Mouse (Mus musculus): ENCODE data around the gene Cmtr1. TPM values are rescaled to one million over a fixed set of nuclear protein-coding genes. Genes with fewer than 3 reads are reported as not detected.

The Cmtr1 gene
- total and polyA plus RNA-seq, 3 experiments = 88.8 to 135 (median 105) TPM

DNA sequence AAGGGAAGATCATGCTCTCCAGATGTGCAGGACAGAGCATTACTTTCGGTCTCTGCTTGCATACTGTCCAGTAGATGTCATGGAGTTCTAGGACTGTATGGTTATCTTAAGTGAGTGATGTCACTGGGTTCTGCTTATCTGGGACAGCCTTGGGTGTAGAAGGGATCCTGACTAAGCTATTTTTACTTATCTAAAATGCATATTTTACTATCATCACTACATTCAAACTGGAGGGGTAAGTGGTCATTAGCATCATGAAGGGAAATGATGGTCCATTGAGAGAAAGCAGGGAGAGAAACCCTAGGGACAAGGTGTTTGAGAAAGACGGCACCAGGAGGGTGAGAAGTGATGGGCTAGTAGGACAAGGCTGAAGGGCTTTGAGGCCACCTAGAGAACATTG is 2.1 kb upstream of the Cmtr1 start:
- Histone ChIP-seq H3K27me3 (replicated peaks) (no peaks in the 10 kb centered on the region), H3K4me3 (replicated peaks in 1 of 3; ENCODE audit: low read depth in 2 of 3, low read length in 2 of 3, poor library complexity in 1 of 3) (no peak overlapping the region), H3K36me3 (replicated peaks in 1 of 2; ENCODE audit: control insufficient read depth in 1 of 2, insufficient read depth in 1 of 2, low read length in 1 of 2) (peaks cover 6 to 11% of the 10 kb centered on the region in 2 experiments), H3K4me2 (ENCODE audit: insufficient read depth, low read depth, poor library complexity, severe bottlenecking) (no peak overlapping the region), H3K27ac (ENCODE audit: insufficient read depth, low read depth) (no peak overlapping the region), H3K79me2 (replicated peaks; ENCODE audit: control insufficient read depth, extremely low read depth, insufficient read depth, poor library complexity, severe bottlenecking) (peaks cover 6% of the 10 kb centered on the region), H3K4me1 (ENCODE audit: control insufficient read depth in 1 of 2, insufficient read depth in 2 of 2) (peaks cover 0 to 13% of the 10 kb centered on the region in 2 experiments; a peak in 2 of 4 replicates), H3K9me3 (replicated peaks; ENCODE audit: low read length) (peaks cover 3% of the 10 kb centered on the region), H3K9ac (ENCODE audit: insufficient read depth, low read depth) (no peak overlapping the region)
- no peak for DNase-seq (ENCODE audit: extremely low read depth)
- TF ChIP-seq MAX (IDR thresholded peaks at IDR 0.05; ENCODE audit: low read length) (no peak), ETS1 (conservative IDR thresholded peaks at IDR 0.05; ENCODE audit: low read depth, low read length) (no peak), CHD2 (IDR thresholded peaks at IDR 0.05; ENCODE audit: low read length) (no peak), UBTF (IDR thresholded peaks at IDR 0.05; ENCODE audit: low read depth, low read length) (no peak), SIN3A (IDR thresholded peaks at IDR 0.05; ENCODE audit: low read length) (no peak)
- in situ Hi-C loops (cut with MboI; ENCODE audit: low pct_ligation_motif_present, low pct_unique_long_range_greater_than_20kb, low sequenced_read_pairs) = no loop called here
- dilution Hi-C loops (cut with MboI; ENCODE audit: extremely low pct_ligation_motif_present, extremely low pct_unique_long_range_greater_than_20kb, low sequenced_read_pairs) = no loop called here

GRCm38 (mm10) chr17:29660762-29661391 is 482 bp downstream of the Cmtr1 start:
- H3K9me3 ChIP-seq (replicated peaks; ENCODE audit: low read length) = no peaks in the 10 kb centered on the region
- DNase-seq (ENCODE audit: extremely low read depth) = peak; percentile 39
- H3K27me3 ChIP-seq (replicated peaks) = no peaks in the 10 kb centered on the region
- dilution Hi-C loops (cut with MboI; ENCODE audit: extremely low pct_ligation_motif_present, extremely low pct_unique_long_range_greater_than_20kb, low sequenced_read_pairs) (no loop called here), in situ Hi-C loops (cut with MboI; ENCODE audit: low pct_ligation_motif_present, low pct_unique_long_range_greater_than_20kb, low sequenced_read_pairs) (no loop called here)
- peaks cover 0 to 21% of the 10 kb centered on the region in 2 experiments; a peak in 2 of 4 replicates for H3K4me1 ChIP-seq (ENCODE audit: control insufficient read depth in 1 of 2, insufficient read depth in 2 of 2)
- TF ChIP-seq IRF4 (IDR thresholded peaks at IDR 0.05; ENCODE audit: low read depth, low read length) = no peak
- peak; percentile 47 for TF ChIP-seq MXI1 (IDR thresholded peaks at IDR 0.05; ENCODE audit: low read depth, low read length)
- no peak for TF ChIP-seq USF2 (conservative IDR thresholded peaks at IDR 0.05; ENCODE audit: low read depth, low read length)
- TF ChIP-seq KAT2A (IDR thresholded peaks at IDR 0.05; ENCODE audit: insufficient replicate concordance, low read length) = no peak
- no peak for TF ChIP-seq JUND (conservative IDR thresholded peaks at IDR 0.05; ENCODE audit: low read depth, low read length)
- TF ChIP-seq MYC (IDR thresholded peaks at IDR 0.05; ENCODE audit: low read depth, low read length) = 0 out of 2 replicates have a peak, but pooled peaks have one; percentile 20
- H3K27ac ChIP-seq (ENCODE audit: insufficient read depth, low read depth) = peak overlapping the region; percentile 70
- H3K4me2 ChIP-seq (ENCODE audit: insufficient read depth, low read depth, poor library complexity, severe bottlenecking) = peak overlapping the region; percentile 41
- peaks cover 13% of the 10 kb centered on the region for H3K79me2 ChIP-seq (replicated peaks; ENCODE audit: control insufficient read depth, extremely low read depth, insufficient read depth, poor library complexity, severe bottlenecking)
- H3K9ac ChIP-seq (ENCODE audit: insufficient read depth, low read depth) = peak overlapping the region; percentile 83
- peaks cover 18 to 35% of the 10 kb centered on the region in 2 experiments for H3K36me3 ChIP-seq (replicated peaks in 1 of 2; ENCODE audit: control insufficient read depth in 1 of 2, insufficient read depth in 1 of 2, low read length in 1 of 2)
- H3K4me3 ChIP-seq (replicated peaks in 1 of 3; ENCODE audit: low read depth in 2 of 3, low read length in 2 of 3, poor library complexity in 1 of 3) = peak overlapping the region; percentile 67 to 70 (median 69)

DNA sequence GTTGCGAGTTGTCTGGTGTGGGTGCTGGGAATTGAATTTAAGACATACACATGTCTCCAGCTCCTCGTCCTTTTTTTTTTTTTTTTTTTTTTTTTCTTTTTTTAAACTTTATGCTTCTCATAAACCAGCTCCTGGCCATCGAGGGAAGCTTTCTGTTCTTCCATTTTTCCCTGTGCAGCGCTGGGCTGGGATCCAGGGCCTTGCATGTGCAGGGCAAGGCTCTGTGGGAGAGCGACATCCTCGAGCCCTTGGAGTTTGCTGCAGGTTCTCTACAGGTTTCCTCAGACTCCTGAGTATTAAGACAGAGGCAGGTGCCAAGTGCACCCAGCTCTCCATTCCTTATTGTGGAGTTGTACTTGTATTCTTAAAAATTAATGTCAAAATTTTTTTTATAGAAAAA is 1.8 kb downstream of the Cmtr1 start:
- Histone ChIP-seq H3K4me3 (replicated peaks in 1 of 3; ENCODE audit: low read depth in 2 of 3, low read length in 2 of 3, poor library complexity in 1 of 3) (no peak overlapping the region), H3K9ac (ENCODE audit: insufficient read depth, low read depth) (no peak overlapping the region), H3K4me1 (ENCODE audit: control insufficient read depth in 1 of 2, insufficient read depth in 2 of 2) (peaks cover 0 to 21% of the 10 kb centered on the region in 2 experiments; a peak in 2 of 4 replicates), H3K4me2 (ENCODE audit: insufficient read depth, low read depth, poor library complexity, severe bottlenecking) (0 out of 2 replicates have a peak overlapping the region, but pooled peaks have one; percentile 41), H3K27me3 (replicated peaks) (no peaks in the 10 kb centered on the region), H3K9me3 (replicated peaks; ENCODE audit: low read length) (no peaks in the 10 kb centered on the region), H3K36me3 (replicated peaks in 1 of 2; ENCODE audit: control insufficient read depth in 1 of 2, insufficient read depth in 1 of 2, low read length in 1 of 2) (peaks cover 26 to 47% of the 10 kb centered on the region in 2 experiments), H3K79me2 (replicated peaks; ENCODE audit: control insufficient read depth, extremely low read depth, insufficient read depth, poor library complexity, severe bottlenecking) (peaks cover 16% of the 10 kb centered on the region), H3K27ac (ENCODE audit: insufficient read depth, low read depth) (no peak overlapping the region)
- in situ Hi-C loops (cut with MboI; ENCODE audit: low pct_ligation_motif_present, low pct_unique_long_range_greater_than_20kb, low sequenced_read_pairs) = no loop called here
- no peak for TF ChIP-seq NRF1 (IDR thresholded peaks at IDR 0.05; ENCODE audit: low read depth, low read length)
- TF ChIP-seq MYC (IDR thresholded peaks at IDR 0.05; ENCODE audit: low read depth, low read length) = no peak
- no peak for TF ChIP-seq CHD2 (IDR thresholded peaks at IDR 0.05; ENCODE audit: low read length)
- no peak for TF ChIP-seq RAD21 (IDR thresholded peaks at IDR 0.05; ENCODE audit: low read depth, low read length)
- dilution Hi-C loops (cut with MboI; ENCODE audit: extremely low pct_ligation_motif_present, extremely low pct_unique_long_range_greater_than_20kb, low sequenced_read_pairs) = no loop called here
- no peak for DNase-seq (ENCODE audit: extremely low read depth)
